Mouse (Mus musculus) telencephalon, adult 2 months (tissue): ENCODE measurements at regions not wholly inside any gene's neighbourhood (a gene's known extent, or its start where the extent isn't known, plus 50 kb on each side); places are given as distances from the start of the nearest gene placed in this dataset.

Experiments
- DNase-seq: peaks from one replicate; pipeline ENCODE4 v3.0.0-alpha.2; 2011; ENCODE audit warnings: low read depth, low spot score

DNA sequence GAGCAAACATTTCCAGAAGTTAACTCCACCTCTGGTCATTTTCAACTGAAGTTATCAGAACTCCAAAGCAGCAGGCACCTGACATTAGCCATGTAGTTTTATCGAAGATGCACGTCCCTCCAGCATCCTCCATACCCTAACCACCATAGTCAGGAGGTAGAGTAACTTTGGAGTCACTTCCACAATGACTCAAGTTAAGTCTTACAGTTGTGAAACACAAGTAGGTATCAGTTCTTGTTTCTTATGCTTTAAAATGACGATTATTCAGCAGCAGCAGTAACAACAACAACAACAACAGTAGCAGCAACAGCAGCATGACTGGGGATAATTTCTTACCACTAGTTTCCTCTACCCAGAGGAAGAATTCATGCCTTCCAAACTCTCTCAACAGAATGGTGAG, 51.3 kb upstream of the Tank start:
- DNase-seq: no peak

DNA sequence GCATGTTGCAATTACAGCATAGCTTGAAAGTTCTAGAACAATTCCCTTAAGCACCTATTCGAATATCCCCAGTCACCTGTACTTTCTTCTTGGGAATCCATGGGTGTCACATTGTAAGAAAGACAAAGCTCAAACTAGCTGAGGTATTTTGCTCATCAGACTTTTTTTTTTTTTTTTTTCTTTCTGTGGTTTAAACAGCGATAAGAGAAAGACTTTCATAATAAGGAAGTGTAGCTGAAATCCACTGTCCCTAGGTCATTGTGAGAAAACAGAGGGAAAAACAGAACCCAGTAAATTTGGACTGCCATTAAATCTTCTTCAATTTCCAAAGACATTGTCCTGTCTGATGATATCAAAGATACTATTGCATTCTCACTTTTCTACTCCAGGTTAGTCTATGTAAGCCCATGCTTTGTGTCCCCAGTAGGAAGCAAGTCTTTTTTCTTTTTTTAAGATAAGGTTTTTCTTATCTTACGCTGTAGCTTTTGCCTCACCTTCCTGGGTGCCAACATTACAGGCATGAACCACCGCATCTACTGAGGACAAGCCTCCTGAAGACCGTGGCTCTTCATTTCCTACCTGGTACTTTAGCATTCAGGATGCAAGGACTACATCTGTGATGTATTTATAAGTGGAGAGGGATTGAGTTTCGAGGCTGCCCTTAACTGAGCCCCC, 54.2 kb upstream of the Tank start:
- no peak for DNase-seq

DNA sequence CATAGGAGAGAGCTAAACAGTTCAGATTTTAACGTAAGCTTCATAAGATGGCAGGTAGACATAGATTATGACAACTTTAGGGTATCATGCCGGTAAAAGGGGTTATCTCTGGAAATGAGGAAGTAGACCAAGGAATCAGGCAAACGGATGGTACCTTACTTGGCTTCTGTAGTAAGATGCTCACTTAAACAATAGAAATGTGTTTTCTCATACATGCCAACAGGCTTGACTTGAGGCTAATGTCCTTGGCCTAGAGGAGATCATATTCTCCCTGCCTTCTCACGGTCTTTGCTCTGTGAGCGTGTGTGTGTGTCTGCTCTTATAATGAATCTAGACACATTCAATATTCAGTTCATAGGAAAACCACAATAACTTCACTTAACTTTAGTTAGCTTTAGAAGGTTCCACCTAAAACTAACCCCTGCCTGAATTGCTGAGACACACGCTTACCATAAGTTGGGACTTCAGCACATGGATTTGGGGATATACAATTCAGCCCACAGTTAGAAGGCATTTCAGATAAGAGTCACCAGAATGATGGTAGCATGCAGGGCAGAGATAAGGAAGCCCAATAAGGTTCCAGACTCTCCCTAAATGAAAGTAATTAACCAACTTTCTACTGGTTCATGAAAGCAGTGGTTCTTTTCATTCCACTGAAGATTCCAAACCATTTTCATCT, 63.8 kb upstream of the Tank start:
- DNase-seq: no peak

DNA sequence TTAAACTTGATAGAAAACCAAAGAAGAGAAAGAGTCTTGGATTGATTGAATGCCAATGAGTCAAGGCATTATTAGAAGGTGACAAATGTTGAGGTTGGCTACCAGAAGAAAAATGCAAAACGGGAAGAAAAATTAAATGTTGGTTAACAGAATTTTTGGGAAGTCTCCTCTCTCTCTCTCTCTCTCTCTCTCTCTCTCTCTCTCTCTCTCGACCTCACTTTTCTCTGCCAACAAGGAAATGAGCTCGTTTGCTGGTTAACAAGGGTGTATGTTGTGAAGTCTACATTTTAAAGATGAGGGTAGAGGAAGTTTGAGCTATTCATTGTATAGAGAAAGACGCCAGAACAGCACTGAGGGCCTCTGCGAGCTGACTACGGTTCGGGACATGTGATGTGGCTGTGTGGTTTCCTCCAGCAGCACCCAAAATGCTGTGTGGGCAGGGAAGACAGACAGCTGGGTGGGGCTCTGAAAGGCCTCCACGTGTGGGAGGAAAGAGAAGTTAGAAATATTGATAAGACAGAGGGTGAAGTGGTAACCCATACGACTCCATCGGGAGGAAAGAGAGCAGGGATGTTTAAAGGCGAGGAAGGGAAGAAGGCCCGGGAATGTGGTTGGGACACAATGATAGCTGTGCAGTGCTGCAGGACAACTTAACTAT, 64.5 kb upstream of the Tank start:
- no peak for DNase-seq

DNA sequence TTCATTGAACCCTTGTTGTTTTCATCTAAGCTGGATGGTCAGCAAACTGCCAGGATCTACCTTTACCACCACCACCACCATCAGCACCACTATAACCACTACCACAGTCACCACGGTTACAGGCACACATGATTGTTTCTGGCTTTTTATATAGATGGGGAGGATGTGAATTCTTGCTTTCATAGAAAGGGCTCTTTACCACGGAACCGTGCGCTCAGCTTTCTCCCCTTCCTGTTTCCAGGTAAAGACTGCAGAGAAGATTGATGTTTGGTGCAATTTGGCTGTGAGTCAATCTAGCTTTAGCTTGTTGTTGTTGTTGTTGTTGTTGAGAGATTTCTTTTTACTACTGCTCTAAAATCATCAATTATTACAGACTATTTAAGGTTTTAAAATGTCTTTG, 74.8 kb upstream of the Tank start:
- no peak for DNase-seq

DNA sequence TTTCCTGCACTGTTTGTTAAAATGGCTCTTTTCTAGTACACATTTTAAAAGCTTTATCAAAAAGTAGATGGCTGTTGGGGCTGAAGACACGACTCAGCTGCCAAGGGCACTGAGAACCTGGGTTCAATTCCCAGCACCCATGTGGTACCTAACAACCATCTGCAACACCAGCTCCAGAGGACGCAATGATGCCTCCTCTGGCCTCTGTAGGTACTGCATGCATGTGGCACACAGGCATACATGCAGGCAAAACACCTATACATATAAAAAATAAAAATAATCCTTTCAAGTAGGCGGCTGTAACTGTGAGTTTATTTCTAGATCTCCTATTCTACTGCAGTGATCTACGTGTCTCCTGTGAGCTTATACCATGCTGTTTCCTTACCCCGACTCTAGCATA, 76.5 kb upstream of the Tank start:
- no peak for DNase-seq

DNA sequence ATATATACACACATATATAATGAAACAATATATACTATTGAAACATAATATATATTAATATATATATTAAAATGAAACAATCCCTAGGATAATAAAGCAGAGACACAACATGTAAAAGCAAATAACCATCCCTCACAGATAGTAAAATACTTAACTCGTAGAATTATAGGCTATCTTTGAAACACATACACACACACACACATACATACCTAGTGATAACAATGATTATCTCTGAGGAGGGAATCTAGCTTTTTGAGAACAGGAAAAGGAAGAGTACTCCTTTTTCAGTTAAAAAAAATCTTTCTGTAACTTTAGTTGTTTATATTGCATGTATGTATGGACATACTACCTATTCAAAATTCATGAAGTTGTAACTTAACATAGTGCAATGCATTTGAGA, 79.1 kb upstream of the Tank start:
- DNase-seq: no peak

DNA sequence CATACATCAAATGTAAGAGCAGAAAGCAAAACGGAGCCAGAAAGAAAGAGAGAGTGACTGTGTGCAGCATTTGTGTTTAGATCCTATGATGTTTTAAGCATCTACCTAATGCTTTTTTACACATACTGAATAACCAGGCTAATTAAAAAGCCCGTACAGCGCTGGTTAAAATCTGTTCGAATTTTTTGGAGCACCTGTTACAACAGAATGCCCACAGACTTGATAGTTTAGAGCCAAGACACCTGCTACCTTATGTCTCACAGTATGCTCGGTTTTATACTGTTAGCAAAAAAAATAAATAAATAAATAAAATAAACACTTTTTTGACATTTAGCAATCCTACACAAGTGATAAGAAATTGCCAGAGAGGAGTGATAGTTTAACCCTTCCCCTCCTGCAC, 80.5 kb upstream of the Tank start:
- DNase-seq: no peak

DNA sequence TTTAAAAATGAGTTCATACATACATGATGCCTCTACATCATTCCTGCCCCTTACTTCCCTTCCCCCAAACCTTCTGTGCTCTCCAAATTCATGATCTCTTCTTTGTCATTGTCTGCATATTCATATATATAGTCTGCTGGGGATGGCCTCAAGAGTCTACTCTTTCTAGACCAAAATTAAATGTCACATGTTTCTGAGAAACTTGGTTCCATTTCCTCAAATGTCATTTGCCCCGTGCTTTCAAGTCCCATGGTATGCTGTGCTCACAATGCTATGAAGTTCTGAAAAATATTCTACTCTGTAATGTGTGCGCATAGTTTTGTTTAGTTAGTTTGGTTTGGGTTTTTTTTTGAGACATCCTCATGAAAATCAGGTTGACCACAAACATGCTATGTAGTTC, 81.4 kb upstream of the Tank start:
- DNase-seq: no peak

DNA sequence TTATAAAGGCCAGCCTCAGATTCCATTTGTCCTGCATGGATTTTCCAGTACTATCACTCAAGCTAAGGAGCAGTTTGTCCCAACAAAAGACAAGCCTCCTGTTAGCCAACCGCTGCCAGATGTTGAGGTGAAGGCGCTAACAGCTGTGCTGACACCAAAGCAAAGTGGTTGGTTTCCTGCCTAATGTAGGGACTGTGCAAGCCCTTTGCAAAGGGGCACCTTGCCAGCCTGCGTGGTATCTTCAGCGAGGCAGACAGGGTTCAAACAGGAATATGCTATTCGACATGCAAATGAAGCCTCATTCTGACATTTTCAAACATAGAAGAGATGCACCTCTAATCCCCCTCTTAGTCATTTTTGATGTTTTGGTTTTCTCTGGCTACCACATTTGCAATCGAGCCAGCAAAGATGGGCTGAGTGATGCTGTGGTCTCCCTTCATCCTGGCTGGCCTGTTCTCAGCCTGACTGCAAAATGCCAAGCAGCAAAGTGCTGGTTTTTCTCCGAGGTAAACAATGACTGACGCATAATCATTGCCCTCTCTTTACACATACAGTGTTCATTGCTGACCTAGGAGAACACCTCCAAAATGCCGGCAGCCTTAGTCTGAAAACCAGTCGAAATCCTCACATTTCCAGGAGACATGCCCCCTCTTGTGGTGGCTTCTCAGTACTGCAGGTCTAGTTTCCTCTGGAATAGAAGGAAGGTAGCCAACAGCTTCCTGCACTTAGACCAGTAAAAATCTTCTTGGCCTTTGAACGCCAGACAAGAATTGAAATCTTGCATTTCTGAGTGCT, 84.3 kb upstream of the Tank start:
- peak; percentile 58 for DNase-seq

DNA sequence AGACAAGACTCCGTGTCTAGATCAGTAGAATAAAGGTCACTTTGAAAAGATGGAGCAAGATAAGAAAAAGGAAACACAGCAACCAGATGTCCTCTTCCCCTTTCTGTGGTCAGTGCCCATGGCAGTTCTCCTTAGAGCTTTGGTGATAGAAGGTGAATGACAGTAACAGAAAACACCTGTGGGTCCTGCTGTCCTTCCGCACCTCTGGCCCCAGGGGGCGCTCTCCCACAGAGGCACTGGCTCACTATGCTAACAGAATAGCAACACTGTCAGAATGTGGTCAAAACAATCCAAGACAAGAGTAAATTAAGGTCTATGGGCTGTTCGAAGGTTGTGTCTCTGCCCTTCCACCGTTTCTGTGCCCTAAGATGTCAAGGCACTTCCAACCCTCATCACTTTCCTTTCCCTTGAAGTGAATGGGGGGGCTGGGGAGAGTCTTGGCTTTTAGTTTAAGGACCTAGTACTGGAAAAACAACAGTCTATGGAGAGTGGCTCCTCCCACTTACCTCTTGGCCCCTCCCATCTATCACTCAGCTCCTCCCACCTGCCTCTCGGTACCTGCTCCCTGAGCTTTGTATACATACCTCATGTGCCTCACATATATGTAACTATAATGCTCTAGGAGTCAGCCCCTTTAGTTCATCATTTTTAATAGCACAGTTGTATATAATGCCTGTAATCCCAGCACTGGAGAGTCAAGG, 86.2 kb upstream of the Tank start:
- no peak for DNase-seq

DNA sequence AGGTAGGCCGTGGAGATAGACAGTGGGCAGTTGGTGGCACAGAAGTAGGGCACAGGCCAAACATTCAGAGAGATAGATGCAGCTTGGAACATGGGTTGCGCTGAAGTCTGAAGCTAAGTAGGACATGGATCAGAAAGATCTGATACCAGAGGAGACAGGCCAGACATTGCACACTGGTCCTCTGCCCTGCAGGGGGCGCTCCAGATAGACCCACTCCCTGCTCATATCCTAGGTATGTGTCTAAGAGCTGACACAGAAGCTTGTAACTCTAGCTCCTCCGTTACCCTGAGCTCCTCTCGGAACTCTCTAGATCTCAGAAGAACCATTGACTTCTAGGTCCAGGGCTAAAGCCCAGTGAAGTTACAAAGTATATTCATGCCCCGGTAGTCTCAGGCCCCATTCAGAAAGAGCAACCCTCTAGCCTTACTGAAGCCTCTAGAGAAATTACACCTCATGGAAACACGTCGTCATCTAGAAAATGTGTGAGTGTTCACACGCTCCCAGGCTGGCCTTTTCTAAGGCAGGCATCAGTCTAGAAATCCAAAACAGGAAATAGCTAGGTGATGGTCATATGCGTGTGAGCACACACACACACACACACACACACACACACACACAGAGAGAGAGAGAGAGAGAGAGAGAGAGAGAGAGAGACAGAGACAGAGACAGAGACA, 87.8 kb upstream of the Tank start:
- no peak for DNase-seq

DNA sequence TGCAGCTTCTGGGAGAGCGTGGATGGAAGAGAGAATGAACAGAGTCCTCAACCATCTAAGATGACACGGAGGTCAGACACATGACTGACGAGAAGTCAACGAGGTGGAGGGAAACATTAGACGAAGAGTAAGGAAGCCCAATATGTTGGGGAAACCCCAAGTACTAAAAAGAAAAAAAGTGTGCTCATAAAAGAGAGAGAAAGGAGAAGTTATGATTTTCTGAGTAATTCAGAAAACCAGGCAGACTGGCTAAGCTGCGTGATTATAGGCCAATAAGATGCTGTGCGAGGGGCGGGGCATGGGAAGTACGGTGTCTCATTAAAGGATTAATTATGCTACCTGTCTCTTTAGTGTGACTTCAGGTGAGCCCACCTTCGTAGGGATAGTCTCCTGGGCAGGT, 88.6 kb upstream of the Tank start:
- DNase-seq: no peak

DNA sequence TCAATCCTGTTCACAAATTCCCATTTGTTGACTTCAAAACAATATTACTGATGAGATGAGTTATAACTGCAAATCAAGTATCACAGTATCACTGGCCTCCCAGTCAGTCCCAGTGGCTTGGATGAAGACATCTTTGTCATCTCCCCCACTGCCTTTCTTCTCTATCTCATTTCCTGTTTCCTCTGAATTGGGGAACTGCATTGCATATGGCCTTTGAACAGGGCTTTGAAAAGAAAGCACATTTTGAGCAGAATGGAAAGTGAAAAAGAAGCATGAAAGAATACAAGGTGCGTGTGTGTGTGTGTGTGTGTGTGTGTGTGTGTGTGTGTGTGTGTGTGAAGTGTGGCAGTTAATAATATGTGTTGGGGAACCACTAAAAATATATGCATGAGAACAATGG, 94.6 kb upstream of the Tank start:
- no peak for DNase-seq

DNA sequence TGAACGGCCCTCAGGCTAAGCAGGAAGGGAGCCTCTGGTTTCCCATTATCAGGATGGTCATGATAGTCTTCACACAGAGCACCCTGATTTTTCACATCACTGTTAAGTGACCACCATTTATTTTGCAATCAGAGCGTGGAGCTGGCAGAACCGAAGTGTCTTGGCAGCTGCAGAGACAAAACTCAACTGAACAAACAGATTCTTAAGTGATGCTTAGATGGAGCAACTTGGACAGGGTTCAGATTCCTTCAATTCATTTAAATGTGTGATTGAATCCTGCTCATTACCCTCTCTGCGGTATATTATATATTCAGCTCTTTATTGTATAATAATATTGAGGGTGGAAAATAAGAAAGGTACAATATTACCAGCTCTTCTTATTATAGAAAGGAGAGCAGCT, 101.7 kb upstream of the Tank start:
- DNase-seq: no peak

DNA sequence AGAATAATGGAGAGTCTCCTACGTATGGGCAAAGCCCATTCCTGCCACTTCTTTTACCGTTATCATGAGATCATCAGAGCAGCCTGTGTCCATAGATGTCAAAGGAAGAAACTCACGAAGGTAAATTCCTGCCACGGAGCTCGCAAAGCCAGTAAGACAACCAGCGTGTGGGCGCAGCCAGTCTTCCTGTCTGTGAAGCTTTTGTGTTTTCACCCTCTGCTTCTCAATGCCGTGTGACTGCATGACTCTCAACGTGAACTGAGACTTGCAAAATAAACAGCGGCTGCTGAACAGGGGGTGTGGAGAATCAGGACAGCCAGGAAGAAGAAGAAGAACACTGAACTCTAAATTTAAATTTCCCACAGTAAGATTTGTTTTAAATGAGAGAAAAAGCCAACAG, 103.8 kb upstream of the Tank start:
- no peak for DNase-seq

DNA sequence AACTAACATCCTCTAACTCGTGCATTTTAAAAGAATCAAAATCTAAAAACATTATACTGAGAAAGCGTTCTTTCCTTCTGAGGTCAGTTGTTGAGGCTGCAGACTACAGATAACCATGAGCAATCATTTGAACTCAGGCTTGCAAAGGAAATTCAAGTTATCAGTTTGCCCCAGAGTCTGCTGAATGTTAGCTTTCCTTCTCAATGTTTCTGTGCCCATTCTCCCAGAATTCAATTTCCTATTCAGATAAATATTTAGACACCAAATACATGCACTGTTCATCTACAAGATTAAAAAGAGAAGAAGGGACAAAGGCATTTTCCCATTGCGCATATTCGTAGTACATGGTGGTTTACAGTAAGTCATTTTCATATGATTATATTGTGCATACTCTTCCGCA, 107.9 kb upstream of the Tank start:
- DNase-seq: no peak

DNA sequence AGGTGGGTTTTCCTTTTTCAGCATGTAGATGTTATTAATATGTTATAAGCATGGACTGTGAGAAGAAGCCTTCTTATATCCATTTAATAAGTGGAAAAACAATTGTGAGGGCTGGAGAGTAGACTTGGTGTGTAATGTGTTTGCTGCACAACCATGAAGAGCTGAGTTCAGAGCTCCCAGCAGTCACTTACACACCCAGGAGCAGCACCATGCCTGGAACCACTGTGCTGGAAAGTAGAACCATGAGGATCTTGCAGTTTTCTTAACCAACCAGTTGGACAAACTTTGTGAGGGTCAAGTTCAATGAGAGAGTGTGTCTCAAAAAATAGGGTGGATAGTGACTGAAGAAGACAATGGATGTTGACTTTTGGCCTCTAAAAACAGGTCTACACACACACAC, 108.3 kb upstream of the Tank start:
- no peak for DNase-seq

DNA sequence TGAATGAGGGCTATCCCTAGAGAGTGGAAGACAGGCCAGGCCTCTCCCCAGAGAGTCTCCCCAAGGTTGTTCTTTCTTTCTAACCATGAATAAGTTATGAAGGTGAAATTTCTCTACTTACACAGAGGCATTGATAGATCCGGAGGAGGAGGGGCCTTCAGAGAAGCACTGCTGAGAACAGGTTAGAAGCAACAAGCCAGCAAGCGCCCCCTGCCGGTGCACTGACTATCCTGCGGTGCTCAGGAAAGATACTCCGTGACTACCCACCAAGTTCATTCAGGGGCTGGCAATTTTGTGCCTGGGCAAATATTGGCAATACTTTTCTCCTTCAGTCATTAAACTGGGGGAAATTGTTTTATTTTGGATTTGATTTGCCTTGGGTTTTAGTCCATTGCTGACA, 122.5 kb upstream of the Tank start:
- DNase-seq: no peak

DNA sequence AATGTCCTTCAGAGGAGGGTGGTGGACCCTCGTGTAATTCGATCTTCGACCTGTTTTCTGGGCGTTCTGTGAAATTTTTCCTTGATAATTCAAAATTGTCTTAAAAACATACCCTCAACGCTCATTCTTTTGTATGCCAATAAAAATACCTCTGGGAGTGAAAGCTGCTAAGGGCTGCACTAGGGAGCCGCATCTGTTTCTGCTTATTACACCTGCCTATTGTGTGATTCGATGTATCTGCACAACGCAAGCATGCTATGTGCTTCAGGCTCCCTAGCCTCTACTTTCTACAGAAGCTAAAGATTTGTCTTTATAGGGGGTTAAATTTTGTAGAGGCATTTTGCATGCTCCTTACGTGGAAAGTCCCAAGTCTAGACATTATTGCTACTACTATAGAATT, 123.7 kb upstream of the Tank start:
- DNase-seq: no peak

DNA sequence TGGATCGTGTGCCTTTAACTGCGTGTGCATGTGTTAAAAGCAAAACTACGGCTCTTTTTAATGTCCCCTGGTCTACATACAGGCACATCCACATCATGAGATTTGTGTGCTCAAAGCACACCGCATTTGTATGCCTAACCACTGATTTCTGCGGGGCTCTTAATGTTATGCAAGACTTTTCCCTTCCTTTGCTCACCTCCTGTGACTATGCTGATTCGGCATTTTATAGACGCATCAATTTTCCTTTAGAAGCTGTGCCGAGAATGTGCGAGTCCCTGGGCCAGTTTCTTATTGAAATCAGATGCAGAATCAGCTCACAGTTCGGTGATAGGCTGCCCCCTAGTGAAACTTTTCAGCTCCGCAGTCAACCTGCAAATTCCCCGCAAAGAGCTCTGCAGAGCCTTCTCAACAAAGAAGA, 124.1 kb upstream of the Tank start:
- DNase-seq: peak; percentile 85
